Mouse (Mus musculus) lung, postnatal 14 days (tissue): ENCODE data around the gene Gm10376.
"Not testable (repeated sequence)": the region's sequence is repeated elsewhere in the genome, so short reads cannot be mapped to it uniquely, and the experiment has no call there.

Experiments
- DNase-seq: peaks from one replicate; pipeline ENCODE4 v3.0.0; 2021

Gene Gm10376

DNA sequence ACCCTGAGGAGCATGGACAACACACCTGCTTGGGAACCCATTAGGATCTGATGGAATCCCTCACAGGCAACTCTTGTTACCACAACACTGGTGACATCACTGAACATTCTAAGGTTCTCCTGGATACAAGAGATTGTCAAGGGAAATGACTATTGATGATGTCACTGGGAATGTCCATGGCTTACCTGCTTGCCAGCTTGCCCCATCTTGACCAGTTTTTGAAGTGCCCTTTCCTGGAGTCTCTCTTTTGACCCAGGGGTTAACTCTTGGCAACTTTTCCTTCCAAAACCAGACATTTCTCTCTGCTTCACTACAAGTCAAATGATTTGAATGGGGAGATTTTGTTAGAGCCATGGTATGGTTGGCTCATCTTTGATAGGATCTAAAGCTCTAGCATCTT, at the start of gene Gm10376:
Gm10376 (minus strand) TSS at position 101 of the 400 bp plus-strand sequence.
- DNase-seq: not testable (repeated sequence)

DNA sequence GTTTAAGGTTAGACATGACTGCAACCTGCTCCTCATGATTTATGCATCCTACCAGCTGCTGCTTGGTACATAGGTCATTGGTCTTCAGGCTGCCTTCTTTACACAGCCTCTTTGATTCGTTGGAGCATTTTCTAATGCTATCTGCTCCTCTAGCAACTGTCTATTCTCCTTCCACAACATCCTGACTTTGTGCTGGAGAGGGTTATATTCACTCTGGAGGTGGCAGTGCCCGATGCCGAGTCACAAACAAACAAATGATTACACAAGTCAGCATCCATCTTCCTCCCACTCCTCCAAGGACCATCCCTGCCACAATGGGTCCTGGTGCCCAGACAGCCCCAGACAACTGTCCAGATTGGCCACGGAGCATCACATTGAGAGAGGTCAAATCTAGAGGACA, 44.8 kb upstream of the Gm10376 start:
- DNase-seq: not testable (repeated sequence)

GRCm38 (mm10) chr14:43058063-43058462, 42.6 kb upstream of the Gm10376 start:
- not testable (repeated sequence) for DNase-seq

- DNase-seq: not testable (repeated sequence)
Observed at GRCm38 (mm10) chr14:42993524-42993923, 21.9 kb downstream of the Gm10376 start, which contains the start of gene Gm8082. Gm8082 (minus strand) TSS chr14:42993624.
